Mouse (Mus musculus): ENCODE data around the gene Gsk3b. TPM values are rescaled to one million over a fixed set of nuclear protein-coding genes. Genes with fewer than 3 reads are reported as not detected.
A peak's percentile ranks its signal among the peaks of the same experiment; 100 is the strongest.

Gsk3b gene
- total RNA-seq (2021), result 10 to 100 TPM; 52.5 to 69.5 TPM
- long read RNA-seq, experiment 1, full-length matches to known transcripts, result 13 of 22 reads
- long read RNA-seq, experiment 1, partial matches to known transcripts, result 5 of 22 reads
- long read RNA-seq, experiment 1, other reads (novel, unspliced or antisense), result 4 of 22 reads
- long read RNA-seq, experiment 2, full-length matches to known transcripts, result 5 of 6 reads
- long read RNA-seq, experiment 2, partial matches to known transcripts, result 0 of 6 reads
- long read RNA-seq, experiment 2, other reads (novel, unspliced or antisense), result 1 of 6 reads

- DNase-seq, result peak; percentile 99
These were observed at the start of gene Gsk3b for GRCm38 (mm10) chr16:38088629-38089446. TSS of gene Gsk3b (plus strand) at chr16:38089001.

GRCm38 (mm10) chr16:38042160-38042559 lies 46.6 kb upstream of the Gsk3b start:
- no peak for DNase-seq

GRCm38 (mm10) chr16:38044551-38044950 lies 44.2 kb upstream of the Gsk3b start:
- no peak for DNase-seq

GRCm38 (mm10) chr16:38047781-38048558 lies 40.8 kb upstream of the Gsk3b start:
- DNase-seq, result no peak

- no peak for DNase-seq
These were observed 30.9 kb upstream of the Gsk3b start for GRCm38 (mm10) chr16:38057898-38058297.

- no peak for DNase-seq
These were observed 30.0 kb upstream of the Gsk3b start for GRCm38 (mm10) chr16:38058836-38059235.

- DNase-seq, result no peak
These were observed 29.2 kb upstream of the Gsk3b start for GRCm38 (mm10) chr16:38059631-38060030.

GRCm38 (mm10) chr16:38073859-38074631 lies 14.8 kb upstream of the Gsk3b start:
- peak; percentile 61 for DNase-seq

GRCm38 (mm10) chr16:38080201-38080600 lies 8.6 kb upstream of the Gsk3b start:
- no peak for DNase-seq

GRCm38 (mm10) chr16:38087231-38087630 lies 1.6 kb upstream of the Gsk3b start:
- no peak for DNase-seq

GRCm38 (mm10) chr16:38087645-38088125 lies 1.1 kb upstream of the Gsk3b start:
- DNase-seq, result no peak

GRCm38 (mm10) chr16:38088126-38088628 lies 624 bp upstream of the Gsk3b start:
- DNase-seq, result no peak

- no peak for DNase-seq
These were observed 808 bp downstream of the Gsk3b start for GRCm38 (mm10) chr16:38089447-38090170.

- DNase-seq, result peak; percentile 37
These were observed 1.7 kb downstream of the Gsk3b start for GRCm38 (mm10) chr16:38090341-38091005.

GRCm38 (mm10) chr16:38091041-38091440 lies 2.2 kb downstream of the Gsk3b start:
- DNase-seq, result no peak

GRCm38 (mm10) chr16:38091706-38092105 lies 2.9 kb downstream of the Gsk3b start:
- no peak for DNase-seq

GRCm38 (mm10) chr16:38092598-38092997 lies 3.8 kb downstream of the Gsk3b start:
- no peak for DNase-seq

- no peak for DNase-seq
These were observed 6.5 kb downstream of the Gsk3b start for GRCm38 (mm10) chr16:38095181-38095851.

GRCm38 (mm10) chr16:38097521-38097920 lies 8.7 kb downstream of the Gsk3b start:
- no peak for DNase-seq

- DNase-seq, result no peak
These were observed 10.5 kb downstream of the Gsk3b start for GRCm38 (mm10) chr16:38099325-38099724.

Data from adrenal gland, postnatal 10 days (tissue).